Mouse (Mus musculus) E14TG2a.4 (cell line): ENCODE results near the gene Dnajb6.

Experiments used
- CTCF ChIP-seq: conservative IDR thresholded peaks from 2 replicates; pipeline ENCODE4 v1.5.1; 2014; ENCODE audit warnings: low read length
- NANOG ChIP-seq: IDR thresholded peaks from 2 replicates; pipeline ENCODE4 v1.6.1; 2014; ENCODE audit warnings: borderline replicate concordance, low read length, mixed read lengths
- POU5F1 ChIP-seq: IDR thresholded peaks from 2 replicates; pipeline ENCODE4 v1.6.1; 2014; ENCODE audit warnings: low read length, borderline replicate concordance

- TF ChIP-seq CTCF (no peak), POU5F1 (no peak), NANOG (no peak)
These were observed 73.5 kb downstream of the Dnajb6 start for GRCm38 (mm10) chr5:29808940-29809339.
